Comparison of ENCODE assay signal across 11 mouse cellular contexts in genomic region chr5:107869701-107870100, GRCm38 (mm10). TPM values are rescaled to one million over a fixed set of nuclear protein-coding genes. Genes with fewer than 3 reads are reported as not detected.
DNase-seq lines count a peak whose midpoint lies in the region; ATAC-seq and TF ChIP-seq lines count a peak whose summit lies in the region.
"Had no signal": no experiment of that assay in that cellular context is flagged by ENCODE, and none has a peak within 500 bp of the region (broad histone marks: within the 10 kb centered on the region; RNA-seq: fewer than 3 reads in every experiment).

No protein-coding gene starts in this region.

- peaks cover 38% of the 10 kb centered on the region for H3K4me1 ChIP-seq in liver, postnatal 0 days (ENCODE audit: insufficient read depth)

- peak overlapping the region; percentile 91 for H3K4me3 ChIP-seq in gastrocnemius, adult 2 months
- H3K4me3 ChIP-seq in left cerebral cortex, adult 2 months, result peak overlapping the region; percentile 64
- H3K4me3 ChIP-seq in liver, postnatal 0 days (ENCODE audit: low read depth, low read length), result peak overlapping the region; percentile 83

- H3K9me3 ChIP-seq in liver, postnatal 0 days (ENCODE audit: low read length), result no peaks in the 10 kb centered on the region
- H3K9me3 ChIP-seq: heart, embryonic 10.5 days had no signal

- no peak for TF ChIP-seq EP300 in liver, postnatal 0 days (IDR thresholded peaks at IDR 0.05; ENCODE audit: low read depth)

- WGBS in liver, postnatal 0 days (ENCODE audit: insufficient replicate concordance), result 33% methylated on average over 2 of the region's 2 CpGs

- intact Hi-C loops in gastrocnemius, adult 2 months (cut with DNase I), result no loop called here
- intact Hi-C loops in left cerebral cortex, adult 2 months (cut with DNase I), result loop anchor here (1.0 to 5.0 kb wide), 2 partner anchors 31 to 67 kb away; partner anchors contain the start of gene Rpl5

- no peak for ATAC-seq in liver, postnatal 0 days

- no peaks in the 10 kb centered on the region for H3K27me3 ChIP-seq in liver, postnatal 0 days (ENCODE audit: insufficient read depth, low read length)

- no peak overlapping the region for H3K9ac ChIP-seq in liver, postnatal 0 days (replicated peaks)

- TF ChIP-seq CTCF in gastrocnemius, adult 2 months (IDR thresholded peaks at IDR 0.05), result no peak
- TF ChIP-seq CTCF in left cerebral cortex, adult 2 months (IDR thresholded peaks at IDR 0.05), result no peak
- TF ChIP-seq CTCF in liver, postnatal 0 days (IDR thresholded peaks at IDR 0.05; ENCODE audit: low read depth), result no peak

- DNase-seq in gastrocnemius, adult 2 months, result no peak
- DNase-seq in gastrocnemius, postnatal 4 days (ENCODE audit: low spot score in 2 of 2), result no peak
- no peak for DNase-seq in left cerebral cortex, adult 2 months (ENCODE audit: extremely low spot score in 1 of 2, low spot score in 2 of 2)
- no peak for DNase-seq in left cerebral cortex, adult 8-10 months (ENCODE audit: low spot score in 2 of 2)
- DNase-seq in adrenal gland, postnatal 14 days, result peak; percentile 34
- DNase-seq in liver, postnatal 0 days, result no peak
- DNase-seq in right cerebral cortex, postnatal 36 days (ENCODE audit: low spot score in 2 of 2), result no peak
- DNase-seq in frontal cortex, postnatal 10 days (ENCODE audit: low spot score in 2 of 2), result no peak

- H3K27ac ChIP-seq in gastrocnemius, adult 2 months, result peak overlapping the region; percentile 93; the same call in 1 of the 2 replicates
- no peak overlapping the region for H3K27ac ChIP-seq in left cerebral cortex, adult 2 months
- no peak overlapping the region for H3K27ac ChIP-seq in liver, postnatal 0 days (ENCODE audit: low read depth)

- peaks cover 9% of the 10 kb centered on the region; the same call in 1 of the 2 replicates for H3K36me3 ChIP-seq in liver, postnatal 0 days (replicated peaks; ENCODE audit: insufficient read depth, low read length)
- H3K36me3 ChIP-seq: heart, embryonic 10.5 days had no signal

- H3K4me2 ChIP-seq in liver, postnatal 0 days (ENCODE audit: low read depth, low read length), result peak overlapping the region; percentile 95

RNA-seq across cellular contexts. Expression of gene Evi5, which starts 5.2 kb away (rescaled TPM):
- total RNA-seq in gastrocnemius, adult 2 months (2021), result 10 to 100 TPM; 16.6 to 17.5 TPM
- total RNA-seq in gastrocnemius, postnatal 4 days (2021), result 10 to 100 TPM; 32.0 to 40.3 TPM
- total RNA-seq in left cerebral cortex, adult 2 months (2021), result 10 to 100 TPM; 85.7 to 88.7 TPM
- total RNA-seq in left cerebral cortex, adult 8-10 months (2022), result 10 to 100 TPM; 77.1 to 86.4 (median 78.8) TPM
- total RNA-seq in adrenal gland, postnatal 14 days (2021), result 53.6 and 55.9 TPM in 2 replicates
- 68.4 and 73.5 TPM in 2 replicates for polyA plus RNA-seq in liver, postnatal 0 days (2015; fragmentation: Nextera tagmentation; extraction: Ambion mirVana)

RNA-seq across cellular contexts. Expression of gene Rpl5, which starts 30.6 kb away (rescaled TPM):
- total RNA-seq in gastrocnemius, adult 2 months (2021), result 10 to 100 TPM; 41.0 to 42.5 TPM
- 10 to 100 TPM; 71.1 to 82.8 TPM for total RNA-seq in gastrocnemius, postnatal 4 days (2021)
- total RNA-seq in left cerebral cortex, adult 2 months (2021), result 10 to 100 TPM; 53.8 to 61.6 TPM
- total RNA-seq in left cerebral cortex, adult 8-10 months (2022), result 10 to 100 TPM; 52.8 to 63.6 (median 62.2) TPM
- total RNA-seq in adrenal gland, postnatal 14 days (2021), result 63.2 and 72.3 TPM in 2 replicates
- 20.2 TPM in 2 replicates for polyA plus RNA-seq in liver, postnatal 0 days (2015; fragmentation: Nextera tagmentation; extraction: Ambion mirVana)

RNA-seq across cellular contexts. Expression of gene Ube2d2b, which starts 39.8 kb away (rescaled TPM):
- not detected for total RNA-seq in gastrocnemius, adult 2 months (2021)
- not detected for total RNA-seq in gastrocnemius, postnatal 4 days (2021)
- total RNA-seq in left cerebral cortex, adult 2 months (2021), result not detected
- total RNA-seq in left cerebral cortex, adult 8-10 months (2022), result not detected
- not detected in 2 replicates for total RNA-seq in adrenal gland, postnatal 14 days (2021)
- 0.19 and 0.20 TPM in 2 replicates for polyA plus RNA-seq in liver, postnatal 0 days (2015; fragmentation: Nextera tagmentation; extraction: Ambion mirVana)
- total RNA-seq: forebrain, postnatal 0 days; left cerebral cortex, adult 18-20 months had no signal
- polyA plus RNA-seq: forebrain, postnatal 0 days had no signal
